Mouse (Mus musculus) C2C12 (cell line): ENCODE results near the gene Slc39a12. TPM values are rescaled to one million over a fixed set of nuclear protein-coding genes. Genes with fewer than 3 reads are reported as not detected.

Experiments
- H3K27me3 ChIP-seq: one replicate; pipeline ENCODE4 v1.6.1; 2011; ENCODE audit not compliant: control insufficient read depth, insufficient read depth, insufficient read length
- H3K36me3 ChIP-seq: one replicate; pipeline ENCODE4 v1.6.1; 2011; ENCODE audit not compliant: control insufficient read depth, insufficient read depth
- H3K4me3 ChIP-seq: one replicate; pipeline ENCODE4 v1.5.1; 2011; ENCODE audit warnings: mild to moderate bottlenecking, control low read depth; ENCODE audit not compliant: poor library complexity, insufficient read depth, severe bottlenecking
- H3K79me2 ChIP-seq: one replicate; pipeline ENCODE4 v1.6.1; 2011; ENCODE audit not compliant: control insufficient read depth, insufficient read depth
- H3K79me3 ChIP-seq: one replicate; pipeline ENCODE4 v1.6.1; 2011; ENCODE audit warnings: low read depth, control low read depth
- H3ac ChIP-seq: one replicate; pipeline ENCODE3; 2011; ENCODE audit warnings: low read depth; ENCODE audit not compliant: control insufficient read depth, insufficient read length
- CEBPB ChIP-seq: IDR thresholded peaks from one replicate; pipeline ENCODE4 v1.6.1; 2011; ENCODE audit warnings: low read depth, mild to moderate bottlenecking, control low read depth, moderate library complexity
- CTCF ChIP-seq: IDR thresholded peaks from one replicate; pipeline ENCODE4 v1.5.1; 2011; ENCODE audit not compliant: control insufficient read depth, insufficient read depth, insufficient read length
- FOSL1 ChIP-seq: IDR thresholded peaks from one replicate; pipeline ENCODE4 v1.8.0; 2011; ENCODE audit warnings: mild to moderate bottlenecking, low read length; ENCODE audit not compliant: poor library complexity, insufficient read depth, severe bottlenecking
- MAX ChIP-seq: IDR thresholded peaks from one replicate; pipeline ENCODE4 v1.6.1; 2011; ENCODE audit warnings: mild to moderate bottlenecking, control low read depth
- MYOD1 ChIP-seq: IDR thresholded peaks from one replicate; pipeline ENCODE4 v1.6.1; 2011; ENCODE audit warnings: low read depth; ENCODE audit not compliant: control insufficient read depth, insufficient read length
- MYOG ChIP-seq: IDR thresholded peaks from one replicate; pipeline ENCODE4 v1.6.1; 2011; ENCODE audit not compliant: control insufficient read depth, insufficient read length; ENCODE audit errors: extremely low read depth
- USF1 ChIP-seq: IDR thresholded peaks from one replicate; pipeline ENCODE4 v1.6.1; 2011; ENCODE audit warnings: low read depth, mild to moderate bottlenecking, control low read depth, moderate library complexity
- polyA plus RNA-seq: library from polyadenylated mRNA; unstranded; fragments of >200 nt; fragmentation: generic; extraction: Trizol; gene quantifications from one replicate; pipeline ENCODE4 v1.2.1, GENCODE M21; 2012; ENCODE audit warnings: missing spikeins

Slc39a12 gene
- polyA plus RNA-seq, 1 experiment: not detected

GRCm38 (mm10) chr2:14403000-14403399 is 14.9 kb downstream of the Slc39a12 start:
- Histone ChIP-seq H3ac (no peak overlapping the region), H3K79me2 (no peaks in the 10 kb centered on the region), H3K36me3 (no peaks in the 10 kb centered on the region), H3K27me3 (no peaks in the 10 kb centered on the region), H3K4me3 (no peak overlapping the region), H3K79me3 (no peaks in the 10 kb centered on the region)
- no peak for TF ChIP-seq CEBPB

- H3K79me3 ChIP-seq: no peaks in the 10 kb centered on the region
- no peaks in the 10 kb centered on the region for H3K27me3 ChIP-seq
- no peak overlapping the region for H3ac ChIP-seq
- no peaks in the 10 kb centered on the region for H3K36me3 ChIP-seq
- TF ChIP-seq CTCF (no peak), MAX (no peak), MYOD1 (no peak), USF1 (no peak), CEBPB (no peak), FOSL1 (no peak), MYOG (no peak)
- no peak overlapping the region for H3K4me3 ChIP-seq
- H3K79me2 ChIP-seq: no peaks in the 10 kb centered on the region
Measured at GRCm38 (mm10) chr2:14428987-14429386, 40.9 kb downstream of the Slc39a12 start.

GRCm38 (mm10) chr2:14447322-14447721 is 59.2 kb downstream of the Slc39a12 start:
- Histone ChIP-seq H3K79me2 (no peaks in the 10 kb centered on the region), H3ac (no peak overlapping the region), H3K36me3 (no peaks in the 10 kb centered on the region), H3K79me3 (no peaks in the 10 kb centered on the region), H3K27me3 (no peaks in the 10 kb centered on the region), H3K4me3 (no peak overlapping the region)
- TF ChIP-seq CTCF: no peak
- no peak for TF ChIP-seq MYOD1
- TF ChIP-seq FOSL1: no peak
- TF ChIP-seq CEBPB: no peak
- no peak for TF ChIP-seq USF1
- TF ChIP-seq MYOG: no peak
- TF ChIP-seq MAX: no peak

GRCm38 (mm10) chr2:14450866-14451265 is 62.8 kb downstream of the Slc39a12 start:
- H3K79me3 ChIP-seq: no peaks in the 10 kb centered on the region
- no peak for TF ChIP-seq MYOD1
- TF ChIP-seq MYOG: no peak
- no peak for TF ChIP-seq MAX
- TF ChIP-seq CEBPB: no peak
- no peak for TF ChIP-seq CTCF
- no peak overlapping the region for H3K4me3 ChIP-seq
- no peaks in the 10 kb centered on the region for H3K79me2 ChIP-seq
- no peak overlapping the region for H3ac ChIP-seq
- no peaks in the 10 kb centered on the region for H3K27me3 ChIP-seq
- H3K36me3 ChIP-seq: no peaks in the 10 kb centered on the region

DNA sequence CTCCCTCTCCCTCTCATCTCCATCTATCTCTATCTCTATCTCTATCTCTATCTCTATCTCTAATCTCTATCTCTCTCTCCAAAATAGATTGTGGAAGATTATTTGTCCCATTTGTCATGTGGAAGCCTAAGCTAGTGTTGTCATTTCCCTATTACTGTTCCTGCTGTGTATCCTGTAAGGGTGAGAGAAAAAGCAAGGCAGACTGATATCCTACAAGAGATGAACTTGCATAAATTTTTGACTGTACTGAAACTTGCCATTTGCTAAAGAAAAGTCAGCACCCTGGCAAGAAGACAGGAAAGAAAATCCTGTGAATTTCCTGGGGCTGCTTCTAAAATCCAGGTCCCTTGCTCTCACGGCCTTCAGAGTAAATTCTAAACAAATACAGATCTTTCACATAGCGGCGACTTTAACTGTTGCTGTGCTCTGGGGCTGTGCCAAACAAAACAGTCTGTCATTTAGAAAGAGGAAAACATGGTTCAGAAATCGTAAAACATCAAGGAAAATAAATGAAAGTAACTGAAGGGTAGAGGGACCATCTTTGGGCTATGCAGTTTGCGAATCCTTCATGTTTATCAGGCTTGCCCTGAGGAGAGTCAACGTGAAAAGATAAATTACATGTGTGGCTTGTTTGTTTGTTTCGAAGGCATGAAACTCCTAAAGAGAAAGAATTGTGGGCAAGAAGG is 67.0 kb downstream of the Slc39a12 start:
- TF ChIP-seq CEBPB: no peak
- no peak for TF ChIP-seq MYOG
- TF ChIP-seq USF1: no peak
- no peak for TF ChIP-seq MAX
- no peak for TF ChIP-seq FOSL1
- TF ChIP-seq MYOD1: no peak
- TF ChIP-seq CTCF: no peak
- no peaks in the 10 kb centered on the region for H3K79me3 ChIP-seq

GRCm38 (mm10) chr2:14464438-14464837 is 76.3 kb downstream of the Slc39a12 start:
- TF ChIP-seq FOSL1 (no peak), MAX (no peak), MYOG (no peak), MYOD1 (no peak), USF1 (no peak), CTCF (no peak), CEBPB (no peak)
- Histone ChIP-seq H3K4me3 (no peak overlapping the region), H3ac (no peak overlapping the region), H3K79me2 (no peaks in the 10 kb centered on the region), H3K27me3 (no peaks in the 10 kb centered on the region), H3K36me3 (no peaks in the 10 kb centered on the region), H3K79me3 (no peaks in the 10 kb centered on the region)

More for the DNA sequence above, 67.0 kb downstream of the Slc39a12 start:
- Histone ChIP-seq H3K79me2 (no peaks in the 10 kb centered on the region), H3K36me3 (no peaks in the 10 kb centered on the region), H3ac (no peak overlapping the region), H3K27me3 (no peaks in the 10 kb centered on the region), H3K4me3 (no peak overlapping the region)
